Mouse (Mus musculus): ENCODE measurements around the gene Gskip. TPM values are rescaled to one million over a fixed set of nuclear protein-coding genes. Genes with fewer than 3 reads are reported as not detected.

Gene Gskip
- polyA plus RNA-seq (2014; fragmentation: Nextera tagmentation; extraction: Ambion mirVana) = 35.4 and 39.0 TPM in 2 replicates

DNA sequence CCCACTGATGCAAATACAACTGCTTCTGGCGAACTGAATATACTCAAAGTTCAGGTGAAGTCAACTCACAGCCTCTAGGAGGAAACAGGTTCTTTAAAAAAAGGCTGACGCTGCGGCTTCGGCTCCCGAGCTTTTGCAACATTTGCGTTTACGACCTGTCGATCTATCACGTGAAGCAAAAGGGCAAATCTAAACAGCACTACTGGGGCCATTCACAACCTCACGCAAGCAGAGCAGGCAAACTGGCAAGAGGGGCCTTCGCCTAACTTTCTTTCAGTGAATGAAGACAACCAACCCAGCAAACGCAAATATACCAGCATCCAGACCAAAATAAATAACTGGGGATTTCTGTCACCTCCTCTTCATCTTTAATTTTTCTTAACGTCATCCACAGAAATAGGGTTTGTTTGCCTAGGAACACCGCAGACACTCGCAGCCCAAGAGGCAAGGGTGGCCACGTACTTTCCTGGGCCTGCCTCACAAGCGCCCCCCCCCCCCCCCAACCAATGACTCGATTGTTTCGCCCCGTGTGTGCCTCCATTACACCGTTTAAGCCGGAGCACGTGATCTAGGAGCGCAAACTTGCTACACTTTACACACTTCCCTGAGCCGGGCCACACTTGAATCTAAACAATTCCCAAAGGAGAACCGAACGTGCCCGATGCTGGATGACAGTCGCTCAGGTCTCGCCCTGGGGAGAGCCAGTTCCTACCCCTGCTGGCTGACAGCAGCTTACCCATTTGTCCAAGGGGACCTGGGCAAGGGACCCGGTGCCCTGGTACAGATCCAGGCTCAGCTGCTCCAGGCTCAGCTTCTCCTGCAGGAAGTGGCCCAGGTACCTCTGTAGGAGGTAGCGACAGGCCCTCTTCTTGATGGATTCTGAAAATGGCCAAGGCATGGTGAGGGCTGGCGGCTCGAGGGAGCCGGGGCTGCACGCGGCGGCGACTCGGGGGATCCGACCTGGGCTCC lies at the start of gene Gskip:
TSS of gene Gskip (plus strand) at position 897 of the 969 bp plus-strand sequence.
- ATAC-seq (ENCODE audit: insufficient number of reproducible peaks, low FRiP score, low TSS enrichment, low read depth) (peak; percentile 44; the same call in 1 of the 2 replicates), DNase-seq (ENCODE audit: low spot score) (peak; percentile 63)
- Histone ChIP-seq H3K27ac (replicated peaks; ENCODE audit: low read depth, low read length) (peak within 1 kb of the TSS; percentile 74), H3K9me3 (ENCODE audit: control insufficient read depth, low read length) (no peaks in the 10 kb centered on the region), H3K4me2 (ENCODE audit: low read depth, severe bottlenecking) (peak within 1 kb of the TSS; percentile 87), H3K4me1 (ENCODE audit: control insufficient read depth, insufficient read depth, low read length) (peaks cover 13% of the 10 kb centered on the region; the same call in 1 of the 2 replicates), H3K9ac (ENCODE audit: low read length) (peak within 1 kb of the TSS; percentile 76), H3K36me3 (ENCODE audit: control insufficient read depth, insufficient read depth, low read length) (no peaks in the 10 kb centered on the region; the same call in 1 of the 2 replicates), H3K27me3 (ENCODE audit: control insufficient read depth, insufficient read depth, low read length) (no peaks in the 10 kb centered on the region), H3K4me3 (ENCODE audit: low read depth, low read length) (peak within 1 kb of the TSS; percentile 96)
- WGBS = under 1% methylated on average over 41 of the region's 41 CpGs

DNA sequence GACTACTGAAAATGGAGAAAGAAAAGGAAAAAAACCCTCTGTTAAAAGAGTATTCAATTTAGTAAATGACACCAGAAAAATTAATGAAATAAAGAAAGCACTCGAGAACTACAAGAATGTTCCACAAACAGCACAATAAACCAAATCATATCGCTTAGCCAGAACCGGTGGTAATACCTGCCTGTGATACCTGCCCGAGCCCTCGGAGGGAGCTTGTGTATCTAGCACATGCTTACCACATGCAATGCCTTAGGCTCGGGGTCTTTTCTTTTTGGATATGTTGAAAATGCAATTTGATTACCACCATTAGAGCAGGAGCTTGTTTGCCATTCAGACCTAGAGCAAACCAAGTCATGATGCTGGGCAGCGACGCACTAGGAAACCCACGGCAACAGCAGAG lies 48.1 kb upstream of the Gskip start:
- Histone ChIP-seq H3K9me3 (ENCODE audit: control insufficient read depth, low read length) (no peaks in the 10 kb centered on the region), H3K27ac (replicated peaks; ENCODE audit: low read depth, low read length) (no peak overlapping the region), H3K4me2 (ENCODE audit: low read depth, severe bottlenecking) (no peak overlapping the region), H3K4me1 (ENCODE audit: control insufficient read depth, insufficient read depth, low read length) (no peaks in the 10 kb centered on the region), H3K4me3 (ENCODE audit: low read depth, low read length) (no peak overlapping the region), H3K27me3 (ENCODE audit: control insufficient read depth, insufficient read depth, low read length) (no peaks in the 10 kb centered on the region), H3K9ac (ENCODE audit: low read length) (no peak overlapping the region), H3K36me3 (ENCODE audit: control insufficient read depth, insufficient read depth, low read length) (peaks cover 33% of the 10 kb centered on the region)
- 93% methylated on average over 9 of the region's 9 CpGs for WGBS
- DNase-seq (ENCODE audit: low spot score) (no peak), ATAC-seq (ENCODE audit: insufficient number of reproducible peaks, low FRiP score, low TSS enrichment, low read depth) (no peak)

DNA sequence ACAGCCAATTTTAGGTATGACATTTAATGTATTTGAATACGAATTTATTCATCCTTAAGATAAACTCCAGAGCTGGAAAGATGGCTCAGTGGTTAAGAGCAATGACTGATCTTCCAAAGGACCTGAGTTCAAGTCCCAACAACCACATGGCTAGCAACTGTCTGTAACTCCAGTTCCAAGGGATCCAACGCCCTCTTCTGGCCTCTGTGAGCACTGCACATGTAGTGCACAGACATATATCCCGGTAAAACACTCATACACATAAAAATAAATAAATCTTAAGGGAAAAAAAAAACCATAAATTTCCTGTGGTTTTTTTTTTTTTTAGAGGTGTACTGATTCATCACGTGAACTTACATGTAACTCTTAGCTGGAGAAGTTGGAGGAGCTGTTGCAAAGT lies 47.1 kb upstream of the Gskip start:
- Histone ChIP-seq H3K4me2 (ENCODE audit: low read depth, severe bottlenecking) (no peak overlapping the region), H3K27me3 (ENCODE audit: control insufficient read depth, insufficient read depth, low read length) (no peaks in the 10 kb centered on the region), H3K9ac (ENCODE audit: low read length) (no peak overlapping the region), H3K9me3 (ENCODE audit: control insufficient read depth, low read length) (no peaks in the 10 kb centered on the region), H3K4me3 (ENCODE audit: low read depth, low read length) (no peak overlapping the region), H3K4me1 (ENCODE audit: control insufficient read depth, insufficient read depth, low read length) (no peaks in the 10 kb centered on the region), H3K36me3 (ENCODE audit: control insufficient read depth, insufficient read depth, low read length) (peaks cover 37% of the 10 kb centered on the region), H3K27ac (replicated peaks; ENCODE audit: low read depth, low read length) (no peak overlapping the region)
- DNase-seq (ENCODE audit: low spot score) (no peak), ATAC-seq (ENCODE audit: insufficient number of reproducible peaks, low FRiP score, low TSS enrichment, low read depth) (no peak)
- 83% methylated on average over 4 of the region's 4 CpGs for WGBS

DNA sequence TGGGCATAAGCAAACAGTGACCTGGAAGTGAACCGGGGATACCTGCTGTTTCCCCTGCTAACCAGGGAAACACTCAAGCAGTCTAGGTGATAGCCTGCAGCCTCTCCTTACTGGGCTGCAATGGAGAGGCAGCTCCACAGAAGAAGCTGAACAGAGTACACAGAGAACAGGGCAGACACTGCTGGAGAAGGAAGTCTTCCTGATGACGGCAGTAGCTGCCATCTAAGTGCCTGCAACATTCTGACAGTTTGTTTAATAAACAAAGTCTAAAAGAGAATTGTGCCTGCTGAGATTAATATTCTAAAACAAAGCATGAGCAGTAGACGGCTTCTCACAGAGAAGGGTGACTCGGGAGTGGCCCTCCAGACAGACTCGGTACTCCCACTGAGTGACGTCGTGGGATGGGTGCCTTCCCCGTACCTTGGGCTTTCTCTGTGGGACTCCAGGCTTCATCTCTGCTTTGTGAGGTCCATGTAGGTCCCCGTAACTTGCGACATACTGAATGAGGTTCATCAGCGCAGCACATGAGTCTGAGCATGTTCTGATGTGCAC lies 41.8 kb upstream of the Gskip start:
- DNase-seq (ENCODE audit: low spot score) (no peak), ATAC-seq (ENCODE audit: insufficient number of reproducible peaks, low FRiP score, low TSS enrichment, low read depth) (no peak)
- Histone ChIP-seq H3K4me3 (ENCODE audit: low read depth, low read length) (no peak overlapping the region), H3K36me3 (ENCODE audit: control insufficient read depth, insufficient read depth, low read length) (peaks cover 41% of the 10 kb centered on the region), H3K9ac (ENCODE audit: low read length) (no peak overlapping the region), H3K27me3 (ENCODE audit: control insufficient read depth, insufficient read depth, low read length) (no peaks in the 10 kb centered on the region), H3K4me1 (ENCODE audit: control insufficient read depth, insufficient read depth, low read length) (no peaks in the 10 kb centered on the region), H3K27ac (replicated peaks; ENCODE audit: low read depth, low read length) (no peak overlapping the region), H3K4me2 (ENCODE audit: low read depth, severe bottlenecking) (no peak overlapping the region), H3K9me3 (ENCODE audit: control insufficient read depth, low read length) (no peaks in the 10 kb centered on the region)
- WGBS = 92% methylated on average over 11 of the region's 11 CpGs

DNA sequence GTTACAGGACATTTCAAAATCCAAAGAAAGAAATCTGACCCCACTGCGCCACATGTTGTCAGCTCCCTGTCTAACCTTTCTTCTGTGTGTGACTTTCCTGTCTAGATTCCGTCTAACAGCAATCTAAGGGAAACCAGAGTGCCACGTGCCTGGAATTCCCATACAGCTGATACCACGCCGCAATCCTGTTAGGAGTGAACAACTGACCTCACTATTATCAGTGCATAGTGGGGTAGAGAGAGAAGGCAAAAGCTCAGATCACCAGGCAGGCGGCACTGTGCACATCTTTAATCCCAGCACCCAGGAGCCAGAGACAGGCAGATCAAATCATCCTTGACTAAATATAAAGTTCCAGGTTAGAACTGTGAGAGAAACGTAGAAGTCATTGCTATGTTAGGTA lies 28.8 kb upstream of the Gskip start:
- DNase-seq (ENCODE audit: low spot score) (no peak), ATAC-seq (ENCODE audit: insufficient number of reproducible peaks, low FRiP score, low TSS enrichment, low read depth) (no peak)
- no peaks in the 10 kb centered on the region for H3K27me3 ChIP-seq (ENCODE audit: control insufficient read depth, insufficient read depth, low read length)
- no peaks in the 10 kb centered on the region for H3K9me3 ChIP-seq (ENCODE audit: control insufficient read depth, low read length)
- no peak overlapping the region for H3K27ac ChIP-seq (replicated peaks; ENCODE audit: low read depth, low read length)
- no peak overlapping the region for H3K9ac ChIP-seq (ENCODE audit: low read length)
- H3K4me1 ChIP-seq (ENCODE audit: control insufficient read depth, insufficient read depth, low read length) = no peaks in the 10 kb centered on the region
- 92% methylated on average over 7 of the region's 7 CpGs for WGBS
- no peak overlapping the region for H3K4me3 ChIP-seq (ENCODE audit: low read depth, low read length)
- no peak overlapping the region for H3K4me2 ChIP-seq (ENCODE audit: low read depth, severe bottlenecking)
- H3K36me3 ChIP-seq (ENCODE audit: control insufficient read depth, insufficient read depth, low read length) = peaks cover 16% of the 10 kb centered on the region; the same call in 1 of the 2 replicates

DNA sequence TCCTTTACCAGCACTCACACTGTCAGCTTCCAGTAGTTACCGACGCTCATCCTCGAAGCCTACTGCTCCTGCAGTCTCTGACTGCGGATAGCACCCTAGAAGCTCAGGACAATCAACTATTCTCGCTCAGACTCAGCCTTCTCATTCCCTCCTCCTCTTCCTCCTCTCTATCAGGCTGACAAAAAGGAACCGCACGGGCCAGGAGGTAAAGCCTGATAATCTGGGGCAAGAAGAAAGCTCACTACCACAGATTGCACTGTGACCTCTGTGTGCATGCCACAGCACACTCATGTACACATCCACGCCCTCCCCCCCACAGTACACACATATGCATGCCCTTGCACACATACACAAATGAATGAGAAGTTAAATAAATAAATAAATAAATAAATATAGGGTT lies 8.4 kb upstream of the Gskip start:
- H3K27me3 ChIP-seq (ENCODE audit: control insufficient read depth, insufficient read depth, low read length) = no peaks in the 10 kb centered on the region
- WGBS = 95% methylated on average over 8 of the region's 8 CpGs
- H3K4me3 ChIP-seq (ENCODE audit: low read depth, low read length) = no peak overlapping the region
- no peak overlapping the region for H3K4me2 ChIP-seq (ENCODE audit: low read depth, severe bottlenecking)
- DNase-seq (ENCODE audit: low spot score) (no peak), ATAC-seq (ENCODE audit: insufficient number of reproducible peaks, low FRiP score, low TSS enrichment, low read depth) (no peak)
- no peak overlapping the region for H3K27ac ChIP-seq (replicated peaks; ENCODE audit: low read depth, low read length)
- H3K36me3 ChIP-seq (ENCODE audit: control insufficient read depth, insufficient read depth, low read length) = peaks cover 9% of the 10 kb centered on the region
- no peak overlapping the region for H3K9ac ChIP-seq (ENCODE audit: low read length)
- no peaks in the 10 kb centered on the region for H3K4me1 ChIP-seq (ENCODE audit: control insufficient read depth, insufficient read depth, low read length)
- H3K9me3 ChIP-seq (ENCODE audit: control insufficient read depth, low read length) = no peaks in the 10 kb centered on the region

DNA sequence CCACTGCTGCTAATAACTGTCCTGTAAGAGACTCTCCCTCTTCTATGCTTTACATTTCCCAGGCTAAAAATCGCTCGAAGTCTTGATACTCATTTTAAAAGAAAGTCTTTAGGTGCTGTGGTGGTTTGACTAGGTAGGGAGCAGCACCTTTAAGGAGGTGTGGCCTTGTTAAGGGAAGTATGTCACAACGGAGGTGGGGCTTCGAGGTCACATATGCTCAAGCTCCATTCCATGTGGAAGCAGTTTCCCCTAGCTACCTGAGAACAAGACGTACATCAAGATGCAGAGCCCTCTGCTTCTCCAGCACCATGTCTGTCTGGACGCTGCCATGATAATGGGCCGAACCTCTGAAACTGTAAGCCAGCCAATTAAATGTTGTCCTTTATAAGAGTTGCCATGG lies 6.4 kb upstream of the Gskip start:
- peaks cover 2% of the 10 kb centered on the region; the same call in 1 of the 2 replicates for H3K4me1 ChIP-seq (ENCODE audit: control insufficient read depth, insufficient read depth, low read length)
- no peaks in the 10 kb centered on the region for H3K9me3 ChIP-seq (ENCODE audit: control insufficient read depth, low read length)
- H3K4me3 ChIP-seq (ENCODE audit: low read depth, low read length) = no peak overlapping the region
- no peak overlapping the region for H3K9ac ChIP-seq (ENCODE audit: low read length)
- H3K4me2 ChIP-seq (ENCODE audit: low read depth, severe bottlenecking) = no peak overlapping the region
- no peak for DNase-seq (ENCODE audit: low spot score)
- no peak overlapping the region for H3K27ac ChIP-seq (replicated peaks; ENCODE audit: low read depth, low read length)
- no peak for ATAC-seq (ENCODE audit: insufficient number of reproducible peaks, low FRiP score, low TSS enrichment, low read depth)
- H3K27me3 ChIP-seq (ENCODE audit: control insufficient read depth, insufficient read depth, low read length) = no peaks in the 10 kb centered on the region
- peaks cover 9% of the 10 kb centered on the region for H3K36me3 ChIP-seq (ENCODE audit: control insufficient read depth, insufficient read depth, low read length)
- 91% methylated on average over 7 of the region's 7 CpGs for WGBS

DNA sequence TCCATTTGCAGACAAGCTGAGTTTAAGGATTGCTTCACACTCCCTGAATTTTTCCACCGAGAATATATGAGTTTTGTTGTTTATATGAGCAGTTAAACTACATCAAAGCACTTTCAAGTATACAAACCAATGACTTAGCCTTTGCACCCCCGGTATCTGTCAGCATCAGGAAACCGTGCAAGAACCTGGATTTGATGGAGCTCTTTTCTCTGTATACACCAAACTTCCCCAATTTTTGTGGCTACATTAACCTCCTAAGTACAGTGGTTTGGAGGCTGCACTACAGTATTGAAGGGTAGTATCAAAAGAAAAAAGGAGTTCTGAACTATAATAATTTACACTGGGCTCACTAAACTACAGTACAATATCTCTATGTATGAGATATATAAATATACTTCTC lies 5.9 kb upstream of the Gskip start:
- no peak for ATAC-seq (ENCODE audit: insufficient number of reproducible peaks, low FRiP score, low TSS enrichment, low read depth)
- Histone ChIP-seq H3K27me3 (ENCODE audit: control insufficient read depth, insufficient read depth, low read length) (no peaks in the 10 kb centered on the region), H3K9ac (ENCODE audit: low read length) (no peak overlapping the region), H3K4me1 (ENCODE audit: control insufficient read depth, insufficient read depth, low read length) (peaks cover 8% of the 10 kb centered on the region; the same call in 1 of the 2 replicates), H3K36me3 (ENCODE audit: control insufficient read depth, insufficient read depth, low read length) (0 out of 2 replicates have a peak, but pooled peaks cover 5% of the 10 kb centered on the region), H3K4me2 (ENCODE audit: low read depth, severe bottlenecking) (no peak overlapping the region), H3K4me3 (ENCODE audit: low read depth, low read length) (no peak overlapping the region), H3K9me3 (ENCODE audit: control insufficient read depth, low read length) (no peaks in the 10 kb centered on the region), H3K27ac (replicated peaks; ENCODE audit: low read depth, low read length) (no peak overlapping the region)
- WGBS = 86% methylated on average over 3 of the region's 3 CpGs
- no peak for DNase-seq (ENCODE audit: low spot score)

Measured in limb, embryonic 11.5 days (tissue).